Mouse (Mus musculus) lung, postnatal 0 days (tissue): ENCODE results near the gene Tecpr1. TPM values are rescaled to one million over a fixed set of nuclear protein-coding genes. Genes with fewer than 3 reads are reported as not detected.
A peak's percentile ranks its signal among the peaks of the same experiment; 100 is the strongest.

Experiments used
- ATAC-seq: fragments of 200-750 bp; cut with Nextera tagmentation; 2 replicates; pipeline ENCODE4 v1.8.0; 2017; ENCODE audit warnings: moderate library complexity
- DNase-seq: peaks from one replicate; pipeline ENCODE4 v3.0.0-alpha.2; 2016; ENCODE audit warnings: low spot score
- H3K27ac ChIP-seq: fragments of 300-500 bp; sonication (generic); 2 replicates; pipeline ENCODE4 v1.5.1; 2014; ENCODE audit warnings: antibody characterized with exemption, mild to moderate bottlenecking, low read length, mixed read lengths
- H3K27me3 ChIP-seq: fragments of 300-500 bp; sonication (generic); replicated peaks from 2 replicates; pipeline ENCODE4 v1.6.1; 2014; ENCODE audit warnings: low read length, mixed read lengths; ENCODE audit not compliant: insufficient read depth
- H3K36me3 ChIP-seq: fragments of 300-500 bp; sonication (generic); 2 replicates; pipeline ENCODE4 v1.6.1; 2014; ENCODE audit warnings: low read length, mixed read lengths; ENCODE audit not compliant: insufficient read depth
- H3K4me1 ChIP-seq: fragments of 300-500 bp; sonication (generic); 2 replicates; pipeline ENCODE4 v1.6.1; 2014; ENCODE audit warnings: antibody characterized with exemption, low read depth, low read length, mixed read lengths; ENCODE audit not compliant: insufficient read depth
- H3K4me2 ChIP-seq: fragments of 300-500 bp; sonication (generic); replicated peaks from 2 replicates; pipeline ENCODE4 v1.6.1; 2014; ENCODE audit warnings: low read depth, mild to moderate bottlenecking, low read length, moderate library complexity, mixed read lengths
- H3K4me3 ChIP-seq: fragments of 300-500 bp; sonication (generic); 2 replicates; pipeline ENCODE4 v1.5.1; 2014; ENCODE audit warnings: low read depth, low read length
- H3K9ac ChIP-seq: fragments of 300-500 bp; sonication (generic); replicated peaks from 2 replicates; pipeline ENCODE4 v1.6.1; 2014; ENCODE audit warnings: low read depth, mild to moderate bottlenecking
- H3K9me3 ChIP-seq: fragments of 300-500 bp; sonication (generic); 2 replicates; pipeline ENCODE4 v1.6.1; 2016; ENCODE audit warnings: low read length, mixed read lengths
- CTCF ChIP-seq: IDR thresholded peaks from 2 replicates; pipeline ENCODE4 v1.5.1; 2016; ENCODE audit warnings: antibody characterized with exemption, mild to moderate bottlenecking
- EP300 ChIP-seq: IDR thresholded peaks from 2 replicates; pipeline ENCODE4 v1.6.1; 2016; ENCODE audit warnings: antibody characterized with exemption, mild to moderate bottlenecking, control low read depth
- WGBS: fragments of 180-500 bp; shearing (Covaris S2); extraction: QIAGEN DNeasy Blood & Tissue Kit; methylation state at CpG from one replicate; pipeline ENCODE4 v1.1.7; 2014; 5-methylcytosine and 5-hydroxymethylcytosine counted together
- polyA plus RNA-seq: library from polyadenylated mRNA; unstranded; fragments of >200 nt; fragmentation: Nextera tagmentation; extraction: Ambion mirVana; gene quantifications from 2 replicates; pipeline ENCODE4 v1.2.1, GENCODE M21; 2015

Tecpr1 gene
- polyA plus RNA-seq, 1 experiment from 2014 or later: 35.0 TPM

- 80% methylated on average over 3 of the region's 3 CpGs for WGBS
- no peak for ATAC-seq
- Histone ChIP-seq H3K9me3 (no peaks in the 10 kb centered on the region), H3K36me3 (peaks cover 15% of the 10 kb centered on the region; the same call in 1 of the 2 replicates), H3K9ac (no peak overlapping the region), H3K4me3 (no peak overlapping the region), H3K4me2 (no peak overlapping the region), H3K4me1 (no peaks in the 10 kb centered on the region), H3K27ac (no peak overlapping the region), H3K27me3 (no peaks in the 10 kb centered on the region)
- TF ChIP-seq EP300: no peak
- no peak for TF ChIP-seq CTCF
- DNase-seq: no peak
These were observed 57.7 kb downstream of the Tecpr1 start for GRCm38 (mm10) chr5:144165756-144166155.

- Histone ChIP-seq H3K9me3 (no peaks in the 10 kb centered on the region), H3K27ac (no peak overlapping the region; the same call in 1 of the 2 replicates), H3K4me3 (no peak overlapping the region), H3K27me3 (no peaks in the 10 kb centered on the region), H3K36me3 (0 out of 2 replicates have a peak, but pooled peaks cover 6% of the 10 kb centered on the region), H3K4me1 (no peaks in the 10 kb centered on the region), H3K9ac (no peak overlapping the region), H3K4me2 (no peak overlapping the region)
- peak; percentile 71 for ATAC-seq
- DNase-seq: peak; percentile 86
- TF ChIP-seq EP300 (no peak), CTCF (no peak)
- WGBS: 64% methylated on average over 10 of the region's 10 CpGs
These were observed 60.5 kb downstream of the Tecpr1 start for GRCm38 (mm10) chr5:144162813-144163517.

- H3K4me1 ChIP-seq: no peaks in the 10 kb centered on the region
- H3K9ac ChIP-seq: no peak overlapping the region
- ATAC-seq (no peak), DNase-seq (no peak)
- H3K36me3 ChIP-seq: 0 out of 2 replicates have a peak, but pooled peaks cover 6% of the 10 kb centered on the region
- 92% methylated on average over 5 of the region's 5 CpGs for WGBS
- no peaks in the 10 kb centered on the region for H3K9me3 ChIP-seq
- no peak overlapping the region for H3K4me3 ChIP-seq
- no peak overlapping the region for H3K27ac ChIP-seq
- H3K4me2 ChIP-seq: no peak overlapping the region
- TF ChIP-seq CTCF: no peak
- TF ChIP-seq EP300: no peak
- no peaks in the 10 kb centered on the region for H3K27me3 ChIP-seq
These were observed 61.2 kb downstream of the Tecpr1 start for GRCm38 (mm10) chr5:144162080-144162812.

- Histone ChIP-seq H3K9ac (no peak overlapping the region), H3K4me1 (no peaks in the 10 kb centered on the region), H3K27ac (peak overlapping the region; percentile 44), H3K4me2 (no peak overlapping the region), H3K27me3 (no peaks in the 10 kb centered on the region), H3K4me3 (no peak overlapping the region), H3K9me3 (no peaks in the 10 kb centered on the region), H3K36me3 (no peaks in the 10 kb centered on the region)
- 74% methylated on average over 8 of the region's 8 CpGs for WGBS
- TF ChIP-seq CTCF (no peak), EP300 (no peak)
- ATAC-seq (peak; percentile 42; the same call in 1 of the 2 replicates), DNase-seq (peak; percentile 33)
These were observed 64.3 kb downstream of the Tecpr1 start for GRCm38 (mm10) chr5:144159137-144159536.

GRCm38 (mm10) chr5:144158604-144159003, 64.8 kb downstream of the Tecpr1 start:
- H3K4me2 ChIP-seq: no peak overlapping the region
- no peak for TF ChIP-seq CTCF
- TF ChIP-seq EP300: no peak
- no peaks in the 10 kb centered on the region for H3K36me3 ChIP-seq
- no peaks in the 10 kb centered on the region for H3K27me3 ChIP-seq
- no peaks in the 10 kb centered on the region for H3K4me1 ChIP-seq
- H3K9me3 ChIP-seq: no peaks in the 10 kb centered on the region
- no peak overlapping the region for H3K9ac ChIP-seq
- 4% methylated on average over 4 of the region's 4 CpGs for WGBS
- DNase-seq (peak; percentile 95), ATAC-seq (peak; percentile 93)
- no peak overlapping the region for H3K4me3 ChIP-seq
- peak overlapping the region; percentile 44 for H3K27ac ChIP-seq

- H3K4me2 ChIP-seq: no peak overlapping the region
- no peaks in the 10 kb centered on the region for H3K36me3 ChIP-seq
- no peak overlapping the region for H3K9ac ChIP-seq
- 22% methylated on average over 7 of the region's 7 CpGs for WGBS
- peaks cover 5% of the 10 kb centered on the region; the same call in 1 of the 2 replicates for H3K4me1 ChIP-seq
- TF ChIP-seq CTCF (peak; percentile 85), EP300 (no peak)
- no peak overlapping the region for H3K27ac ChIP-seq
- no peaks in the 10 kb centered on the region for H3K9me3 ChIP-seq
- ATAC-seq: no peak
- peak; percentile 75 for DNase-seq
- H3K27me3 ChIP-seq: no peaks in the 10 kb centered on the region
- H3K4me3 ChIP-seq: no peak overlapping the region
These were observed 68.9 kb downstream of the Tecpr1 start for GRCm38 (mm10) chr5:144154528-144154927.
